Mouse (Mus musculus): Measurements from ENCODE around the gene Opcml. TPM values are rescaled to one million over a fixed set of nuclear protein-coding genes. Genes with fewer than 3 reads are reported as not detected.
A peak's percentile ranks its signal among the peaks of the same experiment; 100 is the strongest.

The Opcml gene
- polyA plus RNA-seq, 1 experiment from 2014 or later = 4.9 TPM

DNA sequence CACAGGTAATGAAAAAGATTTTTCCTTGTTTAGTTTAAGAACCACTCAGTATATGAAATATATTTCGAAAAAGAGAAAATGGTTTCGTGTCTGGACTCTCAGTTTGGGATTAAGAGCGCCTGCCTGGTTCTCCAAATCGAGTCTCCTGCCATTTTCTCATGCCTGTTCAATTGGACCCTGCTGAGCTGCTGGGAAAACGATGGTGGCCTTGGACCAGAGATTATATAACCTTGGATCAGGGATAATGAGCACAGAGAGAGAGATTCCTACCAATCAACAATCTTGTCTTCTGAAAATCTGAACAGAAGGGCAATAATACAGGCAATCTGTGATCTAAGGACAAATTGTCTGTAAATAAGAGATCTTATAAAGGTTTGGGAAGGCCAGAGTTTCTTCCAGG, 962.3 kb downstream of the Opcml start:
- H3K4me2 ChIP-seq (replicated peaks) = no peak overlapping the region
- no peak for ATAC-seq (ENCODE audit: low FRiP score, low read depth)
- H3K9ac ChIP-seq = no peak overlapping the region
- no peaks in the 10 kb centered on the region for H3K36me3 ChIP-seq
- 0 out of 2 replicates have a peak, but pooled peaks cover 4% of the 10 kb centered on the region for H3K4me1 ChIP-seq
- H3K27me3 ChIP-seq = peaks cover 3% of the 10 kb centered on the region; the same call in 1 of the 2 replicates
- H3K27ac ChIP-seq = no peak overlapping the region
- H3K9me3 ChIP-seq = no peaks in the 10 kb centered on the region
- WGBS = 64% methylated on average over 5 of the region's 5 CpGs
- H3K4me3 ChIP-seq = no peak overlapping the region

GRCm38 (mm10) chr9:28756841-28757451, 966.4 kb downstream of the Opcml start:
- peak; percentile 83 for ATAC-seq (ENCODE audit: low FRiP score, low read depth)
- Histone ChIP-seq H3K4me1 (0 out of 2 replicates have a peak, but pooled peaks cover 4% of the 10 kb centered on the region), H3K4me2 (replicated peaks) (no peak overlapping the region), H3K4me3 (no peak overlapping the region), H3K9me3 (no peaks in the 10 kb centered on the region), H3K36me3 (no peaks in the 10 kb centered on the region), H3K9ac (no peak overlapping the region), H3K27ac (no peak overlapping the region), H3K27me3 (no peaks in the 10 kb centered on the region)
- 28% methylated on average over 4 of the region's 4 CpGs for WGBS

DNA sequence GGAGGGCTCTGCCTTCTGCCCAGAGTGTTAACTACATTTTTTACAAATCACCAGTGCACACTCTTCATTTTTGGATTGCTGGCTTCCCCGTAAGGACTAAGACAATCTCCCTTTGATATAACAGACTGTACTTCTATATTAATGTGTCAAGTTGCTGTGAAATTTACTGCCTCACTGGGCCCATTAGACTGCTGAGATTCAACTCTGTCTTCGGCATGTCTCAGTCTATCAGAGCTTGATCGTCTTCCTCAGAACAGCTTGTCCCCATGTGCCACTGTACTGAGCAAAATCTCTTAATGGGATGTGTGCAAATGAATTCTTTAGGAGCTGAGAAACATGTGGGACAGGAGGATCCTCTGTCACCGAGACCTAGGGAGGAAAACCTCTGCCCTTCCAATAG, 970.9 kb downstream of the Opcml start:
- Histone ChIP-seq H3K9me3 (no peaks in the 10 kb centered on the region), H3K9ac (no peak overlapping the region), H3K36me3 (no peaks in the 10 kb centered on the region), H3K4me1 (0 out of 2 replicates have a peak, but pooled peaks cover 4% of the 10 kb centered on the region), H3K4me3 (no peak overlapping the region), H3K4me2 (replicated peaks) (no peak overlapping the region), H3K27me3 (no peaks in the 10 kb centered on the region), H3K27ac (no peak overlapping the region)
- no peak for ATAC-seq (ENCODE audit: low FRiP score, low read depth)
- WGBS = 57% methylated on average over 4 of the region's 4 CpGs

GRCm38 (mm10) chr9:28764149-28764548, 973.6 kb downstream of the Opcml start:
- H3K9me3 ChIP-seq = no peaks in the 10 kb centered on the region
- no peak for ATAC-seq (ENCODE audit: low FRiP score, low read depth)
- WGBS = 88% methylated on average over 1 of the region's 1 CpGs
- H3K36me3 ChIP-seq = no peaks in the 10 kb centered on the region
- no peaks in the 10 kb centered on the region for H3K27me3 ChIP-seq
- no peak overlapping the region for H3K4me2 ChIP-seq (replicated peaks)
- no peak overlapping the region for H3K4me3 ChIP-seq
- no peak overlapping the region for H3K27ac ChIP-seq
- no peak overlapping the region for H3K9ac ChIP-seq
- H3K4me1 ChIP-seq = no peaks in the 10 kb centered on the region

GRCm38 (mm10) chr9:28776517-28777503, 986.2 kb downstream of the Opcml start:
- 0 out of 2 replicates have a peak, but pooled peaks cover 2% of the 10 kb centered on the region for H3K27me3 ChIP-seq
- no peaks in the 10 kb centered on the region for H3K9me3 ChIP-seq
- H3K9ac ChIP-seq = no peak overlapping the region
- peaks cover 9% of the 10 kb centered on the region for H3K4me1 ChIP-seq
- no peak for ATAC-seq (ENCODE audit: low FRiP score, low read depth)
- no peak overlapping the region for H3K27ac ChIP-seq
- 40% methylated on average over 10 of the region's 10 CpGs for WGBS
- H3K4me2 ChIP-seq (replicated peaks) = no peak overlapping the region
- H3K36me3 ChIP-seq = no peaks in the 10 kb centered on the region
- H3K4me3 ChIP-seq = no peak overlapping the region

DNA sequence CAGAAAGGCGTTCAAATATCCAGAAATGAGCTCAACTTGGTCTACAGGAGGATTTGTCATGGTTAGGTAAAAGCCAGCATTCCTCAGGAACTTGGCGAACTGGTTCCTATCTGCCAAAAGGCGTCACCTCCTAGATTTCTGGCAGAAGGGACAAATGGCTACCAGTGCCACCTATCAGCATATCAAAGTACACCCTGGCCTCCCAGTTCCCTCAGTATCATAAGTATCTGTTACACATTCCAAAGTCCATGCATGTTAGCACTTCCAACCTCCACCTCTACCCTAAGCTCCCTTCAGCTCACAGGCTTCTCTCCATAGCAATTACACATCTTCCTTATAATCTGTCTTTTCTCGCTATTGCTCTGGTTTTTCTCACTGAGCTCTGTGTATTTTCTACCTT, 993.3 kb downstream of the Opcml start:
- no peak for ATAC-seq (ENCODE audit: low FRiP score, low read depth)
- H3K27me3 ChIP-seq = no peaks in the 10 kb centered on the region
- no peak overlapping the region for H3K27ac ChIP-seq
- no peaks in the 10 kb centered on the region for H3K36me3 ChIP-seq
- WGBS = 51% methylated on average over 4 of the region's 4 CpGs
- H3K9me3 ChIP-seq = no peaks in the 10 kb centered on the region
- H3K4me2 ChIP-seq (replicated peaks) = no peak overlapping the region
- H3K4me1 ChIP-seq = no peaks in the 10 kb centered on the region
- no peak overlapping the region for H3K9ac ChIP-seq
- H3K4me3 ChIP-seq = no peak overlapping the region

DNA sequence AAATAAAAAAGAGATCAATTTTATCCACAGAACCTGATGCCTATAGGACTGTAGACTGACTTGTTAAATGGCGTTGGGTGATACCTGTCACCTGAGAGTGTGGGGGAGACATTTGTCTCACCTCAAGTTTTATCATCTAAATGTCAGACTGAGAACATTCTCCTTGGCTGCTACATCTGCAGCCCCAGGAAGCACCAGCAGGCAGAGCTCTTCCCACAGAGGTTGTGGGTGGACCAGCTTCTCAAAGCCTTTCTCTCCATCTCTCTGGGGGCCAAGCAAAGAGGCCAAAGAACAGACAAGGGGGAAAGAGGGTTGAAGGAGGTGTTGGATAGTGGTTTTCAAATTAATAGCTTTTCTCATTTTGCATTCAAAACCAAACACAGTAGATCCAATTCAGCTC, 998.9 kb downstream of the Opcml start:
- Histone ChIP-seq H3K36me3 (no peaks in the 10 kb centered on the region), H3K9me3 (no peaks in the 10 kb centered on the region), H3K27me3 (no peaks in the 10 kb centered on the region), H3K4me2 (replicated peaks) (no peak overlapping the region), H3K4me1 (no peaks in the 10 kb centered on the region), H3K4me3 (no peak overlapping the region), H3K27ac (no peak overlapping the region), H3K9ac (no peak overlapping the region)
- WGBS = 83% methylated on average over 1 of the region's 1 CpGs
- ATAC-seq (ENCODE audit: low FRiP score, low read depth) = no peak

GRCm38 (mm10) chr9:28800100-28800499, 1009.5 kb downstream of the Opcml start:
- H3K4me1 ChIP-seq = no peaks in the 10 kb centered on the region
- H3K36me3 ChIP-seq = no peaks in the 10 kb centered on the region
- no peak for ATAC-seq (ENCODE audit: low FRiP score, low read depth)
- no peak overlapping the region for H3K4me2 ChIP-seq (replicated peaks)
- H3K9ac ChIP-seq = no peak overlapping the region
- H3K27ac ChIP-seq = no peak overlapping the region
- H3K9me3 ChIP-seq = no peaks in the 10 kb centered on the region
- WGBS = 6% methylated on average over 2 of the region's 2 CpGs
- H3K4me3 ChIP-seq = no peak overlapping the region
- H3K27me3 ChIP-seq = no peaks in the 10 kb centered on the region

DNA sequence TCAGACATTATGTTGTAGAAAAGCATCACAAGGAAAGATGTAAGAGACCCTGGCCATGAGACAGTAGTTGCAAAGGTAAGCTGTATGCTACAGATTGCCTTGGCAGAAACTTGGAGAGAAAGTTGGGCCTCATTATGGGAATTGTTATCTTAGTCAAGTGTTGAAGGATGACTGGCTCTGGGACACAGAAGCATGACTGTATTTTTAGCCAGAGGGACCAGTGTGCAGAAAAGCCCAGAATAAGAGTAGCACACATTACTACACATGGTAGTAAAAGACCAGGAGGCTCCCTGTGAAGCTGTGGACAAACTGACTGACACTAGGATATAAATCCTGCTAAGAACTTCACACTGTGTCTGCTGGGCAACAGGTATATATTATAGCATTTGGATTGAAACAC, 1016.1 kb downstream of the Opcml start:
- no peaks in the 10 kb centered on the region for H3K36me3 ChIP-seq
- no peaks in the 10 kb centered on the region for H3K27me3 ChIP-seq
- H3K4me1 ChIP-seq = no peaks in the 10 kb centered on the region
- ATAC-seq (ENCODE audit: low FRiP score, low read depth) = no peak
- no peak overlapping the region for H3K4me2 ChIP-seq (replicated peaks)
- H3K27ac ChIP-seq = no peak overlapping the region
- no peak overlapping the region for H3K9ac ChIP-seq
- no peaks in the 10 kb centered on the region for H3K9me3 ChIP-seq
- no peak overlapping the region for H3K4me3 ChIP-seq

GRCm38 (mm10) chr9:28822060-28822459, 1031.5 kb downstream of the Opcml start:
- Histone ChIP-seq H3K4me1 (no peaks in the 10 kb centered on the region), H3K27me3 (no peaks in the 10 kb centered on the region), H3K27ac (no peak overlapping the region), H3K4me2 (replicated peaks) (no peak overlapping the region), H3K9me3 (no peaks in the 10 kb centered on the region), H3K4me3 (no peak overlapping the region), H3K9ac (no peak overlapping the region), H3K36me3 (no peaks in the 10 kb centered on the region)
- no peak for ATAC-seq (ENCODE audit: low FRiP score, low read depth)
- 87% methylated on average over 3 of the region's 3 CpGs for WGBS

- WGBS = 81% methylated on average over 5 of the region's 5 CpGs
- Histone ChIP-seq H3K9me3 (no peaks in the 10 kb centered on the region), H3K27me3 (no peaks in the 10 kb centered on the region), H3K36me3 (no peaks in the 10 kb centered on the region), H3K4me2 (replicated peaks) (no peak overlapping the region), H3K4me3 (no peak overlapping the region), H3K4me1 (no peaks in the 10 kb centered on the region), H3K27ac (no peak overlapping the region), H3K9ac (no peak overlapping the region)
- ATAC-seq (ENCODE audit: low FRiP score, low read depth) = no peak
These were observed 1031.9 kb downstream of the Opcml start for GRCm38 (mm10) chr9:28822466-28822865.

DNA sequence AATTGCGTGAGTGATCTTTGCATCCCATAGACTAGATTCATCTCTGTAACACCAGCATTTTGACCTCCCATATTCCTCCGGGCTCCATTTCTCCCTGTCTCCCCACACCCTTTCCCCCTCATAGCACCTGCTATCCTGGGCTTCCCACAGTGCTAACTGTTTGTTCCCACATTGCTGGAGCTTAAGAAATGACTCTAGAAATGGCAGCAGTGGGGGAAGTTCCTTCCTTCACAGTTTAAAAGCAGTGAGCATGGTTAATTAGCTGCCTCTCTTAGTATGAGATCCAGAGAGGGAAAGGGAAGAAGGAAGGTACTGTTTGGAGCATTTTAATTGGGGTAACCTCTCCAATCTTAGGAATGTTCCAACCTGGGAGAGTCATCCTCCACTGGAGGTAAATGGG, 1035.2 kb downstream of the Opcml start:
- H3K9ac ChIP-seq = no peak overlapping the region
- no peak for ATAC-seq (ENCODE audit: low FRiP score, low read depth)
- H3K27ac ChIP-seq = no peak overlapping the region
- H3K9me3 ChIP-seq = no peaks in the 10 kb centered on the region
- H3K4me1 ChIP-seq = no peaks in the 10 kb centered on the region
- WGBS = 80% methylated on average over 2 of the region's 2 CpGs
- no peak overlapping the region for H3K4me2 ChIP-seq (replicated peaks)
- no peaks in the 10 kb centered on the region for H3K36me3 ChIP-seq
- no peaks in the 10 kb centered on the region for H3K27me3 ChIP-seq
- no peak overlapping the region for H3K4me3 ChIP-seq

Data from limb, embryonic 13.5 days (tissue).